Mouse (Mus musculus) neural tube, embryonic 12.5 days (tissue): Measurements from ENCODE around the gene Rptor. TPM values are rescaled to one million over a fixed set of nuclear protein-coding genes. Genes with fewer than 3 reads are reported as not detected.

Source experiments
- ATAC-seq: fragments of 200-750 bp; cut with Nextera tagmentation; 2 replicates; pipeline ENCODE4 v1.8.0; 2017; ENCODE audit warnings: low read depth, mild to moderate bottlenecking, moderate TSS enrichment, moderate library complexity; ENCODE audit not compliant: low FRiP score
- H3K27ac ChIP-seq: fragments of 300-500 bp; sonication (generic); 2 replicates; pipeline ENCODE4 v1.5.1; 2016
- H3K27me3 ChIP-seq: fragments of 300-500 bp; sonication (generic); replicated peaks from 2 replicates; pipeline ENCODE4 v1.6.1; 2016; ENCODE audit warnings: mild to moderate bottlenecking
- H3K36me3 ChIP-seq: fragments of 300-500 bp; sonication (generic); 2 replicates; pipeline ENCODE4 v1.6.1; 2016; ENCODE audit warnings: mild to moderate bottlenecking
- H3K4me1 ChIP-seq: fragments of 300-500 bp; sonication (generic); 2 replicates; pipeline ENCODE4 v1.6.1; 2016
- H3K4me2 ChIP-seq: fragments of 300-500 bp; sonication (generic); replicated peaks from 2 replicates; pipeline ENCODE4 v1.6.1; 2016; ENCODE audit warnings: mild to moderate bottlenecking
- H3K4me3 ChIP-seq: fragments of 300-500 bp; sonication (generic); 2 replicates; pipeline ENCODE4 v1.5.1; 2016
- H3K9ac ChIP-seq: fragments of 300-500 bp; sonication (generic); 2 replicates; pipeline ENCODE4 v1.6.1; 2016; ENCODE audit warnings: mild to moderate bottlenecking
- H3K9me3 ChIP-seq: fragments of 300-500 bp; sonication (generic); 2 replicates; pipeline ENCODE4 v1.6.1; 2016; ENCODE audit warnings: mild to moderate bottlenecking
- WGBS: fragments of 180-500 bp; shearing (Covaris S2); methylation state at CpG from one replicate; pipeline ENCODE4 v1.1.7; 2016; 5-methylcytosine and 5-hydroxymethylcytosine counted together
- polyA plus RNA-seq: library from polyadenylated mRNA; unstranded; fragments of >200 nt; fragmentation: Nextera tagmentation; extraction: Ambion mirVana; gene quantifications from 2 replicates; pipeline ENCODE4 v1.2.1, GENCODE M21; 2016

The Rptor gene
- polyA plus RNA-seq, 1 experiment from 2014 or later: 17.8 TPM

- Histone ChIP-seq H3K27me3 (no peaks in the 10 kb centered on the region), H3K36me3 (peaks cover 29% of the 10 kb centered on the region), H3K4me1 (peaks cover 19% of the 10 kb centered on the region), H3K4me2 (no peak overlapping the region), H3K4me3 (no peak overlapping the region), H3K27ac (no peak overlapping the region), H3K9ac (no peak overlapping the region), H3K9me3 (no peaks in the 10 kb centered on the region)
- WGBS: 89% methylated on average over 7 of the region's 7 CpGs
- no peak for ATAC-seq
Measured at GRCm38 (mm10) chr11:119814035-119814558, 211.4 kb downstream of the Rptor start.

GRCm38 (mm10) chr11:119816798-119817361 lies 214.2 kb downstream of the Rptor start:
- H3K9me3 ChIP-seq: no peaks in the 10 kb centered on the region
- no peak overlapping the region for H3K9ac ChIP-seq
- H3K4me1 ChIP-seq: peaks cover 4% of the 10 kb centered on the region; the same call in 1 of the 2 replicates
- H3K27me3 ChIP-seq: no peaks in the 10 kb centered on the region
- H3K4me2 ChIP-seq: no peak overlapping the region
- no peak for ATAC-seq
- peaks cover 33% of the 10 kb centered on the region for H3K36me3 ChIP-seq
- 90% methylated on average over 14 of the region's 14 CpGs for WGBS
- H3K4me3 ChIP-seq: no peak overlapping the region
- H3K27ac ChIP-seq: no peak overlapping the region

- Histone ChIP-seq H3K9me3 (no peaks in the 10 kb centered on the region), H3K4me1 (peaks cover 4% of the 10 kb centered on the region; the same call in 1 of the 2 replicates), H3K27ac (no peak overlapping the region), H3K9ac (no peak overlapping the region), H3K4me3 (no peak overlapping the region), H3K36me3 (peaks cover 28% of the 10 kb centered on the region), H3K4me2 (no peak overlapping the region), H3K27me3 (no peaks in the 10 kb centered on the region)
- WGBS: 85% methylated on average over 3 of the region's 3 CpGs
- no peak for ATAC-seq
Measured at GRCm38 (mm10) chr11:119817362-119817837, 214.7 kb downstream of the Rptor start.

GRCm38 (mm10) chr11:119817898-119818297 lies 215.2 kb downstream of the Rptor start:
- Histone ChIP-seq H3K4me2 (no peak overlapping the region), H3K4me1 (peaks cover 4% of the 10 kb centered on the region; the same call in 1 of the 2 replicates), H3K27me3 (no peaks in the 10 kb centered on the region), H3K36me3 (peaks cover 26% of the 10 kb centered on the region), H3K4me3 (no peak overlapping the region), H3K27ac (no peak overlapping the region), H3K9ac (no peak overlapping the region), H3K9me3 (no peaks in the 10 kb centered on the region)
- 46% methylated on average over 3 of the region's 3 CpGs for WGBS
- ATAC-seq: no peak

DNA sequence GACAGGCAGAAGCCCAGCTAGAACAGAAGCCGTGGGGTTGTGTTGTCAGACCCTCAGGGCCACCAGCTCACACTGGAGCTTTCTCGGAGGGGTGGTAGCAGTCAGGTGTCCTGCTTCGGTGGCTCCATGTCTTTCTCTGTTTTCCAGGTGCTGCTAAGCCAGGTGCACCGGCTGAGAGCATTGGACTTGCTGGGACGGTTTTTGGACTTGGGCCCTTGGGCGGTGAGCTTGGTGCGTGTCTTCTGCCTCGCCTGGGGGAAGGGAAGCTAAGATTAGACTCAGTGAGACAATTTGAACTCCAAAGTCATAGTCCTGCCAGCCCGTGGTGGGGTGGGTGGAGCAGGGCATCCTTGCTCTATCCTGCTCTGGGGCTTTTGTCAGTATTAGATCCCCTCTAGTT lies 218.8 kb downstream of the Rptor start:
- 92% methylated on average over 9 of the region's 9 CpGs for WGBS
- H3K36me3 ChIP-seq: peaks cover 35% of the 10 kb centered on the region

GRCm38 (mm10) chr11:119824072-119824649 lies 221.5 kb downstream of the Rptor start:
- WGBS: 86% methylated on average over 6 of the region's 6 CpGs
- no peak overlapping the region for H3K27ac ChIP-seq
- H3K9me3 ChIP-seq: no peaks in the 10 kb centered on the region
- ATAC-seq: no peak
- H3K27me3 ChIP-seq: no peaks in the 10 kb centered on the region
- no peak overlapping the region for H3K4me3 ChIP-seq
- H3K36me3 ChIP-seq: peaks cover 33% of the 10 kb centered on the region
- no peak overlapping the region for H3K9ac ChIP-seq
- H3K4me1 ChIP-seq: no peaks in the 10 kb centered on the region
- H3K4me2 ChIP-seq: no peak overlapping the region

More for the DNA sequence above, 218.8 kb downstream of the Rptor start:
- Histone ChIP-seq H3K27ac (no peak overlapping the region), H3K4me1 (peaks cover 4% of the 10 kb centered on the region; the same call in 1 of the 2 replicates), H3K4me3 (no peak overlapping the region), H3K9me3 (no peaks in the 10 kb centered on the region), H3K9ac (no peak overlapping the region), H3K27me3 (no peaks in the 10 kb centered on the region), H3K4me2 (no peak overlapping the region)
- no peak for ATAC-seq

- Histone ChIP-seq H3K36me3 (peaks cover 33% of the 10 kb centered on the region), H3K27ac (no peak overlapping the region), H3K4me1 (no peaks in the 10 kb centered on the region), H3K27me3 (no peaks in the 10 kb centered on the region), H3K4me3 (no peak overlapping the region), H3K9me3 (no peaks in the 10 kb centered on the region), H3K4me2 (no peak overlapping the region), H3K9ac (no peak overlapping the region)
- ATAC-seq: no peak
- 98% methylated on average over 6 of the region's 6 CpGs for whole genome bisulfite sequencing
Measured at GRCm38 (mm10) chr11:119825783-119826182, 223.1 kb downstream of the Rptor start.

GRCm38 (mm10) chr11:119826239-119826638 lies 223.5 kb downstream of the Rptor start:
- Histone ChIP-seq H3K4me2 (no peak overlapping the region), H3K4me1 (peaks cover under 1% of the 10 kb centered on the region), H3K4me3 (no peak overlapping the region), H3K27me3 (no peaks in the 10 kb centered on the region), H3K27ac (no peak overlapping the region), H3K36me3 (peaks cover 33% of the 10 kb centered on the region), H3K9me3 (no peaks in the 10 kb centered on the region), H3K9ac (no peak overlapping the region)
- 80% methylated on average over 4 of the region's 4 CpGs for WGBS
- ATAC-seq: no peak

DNA sequence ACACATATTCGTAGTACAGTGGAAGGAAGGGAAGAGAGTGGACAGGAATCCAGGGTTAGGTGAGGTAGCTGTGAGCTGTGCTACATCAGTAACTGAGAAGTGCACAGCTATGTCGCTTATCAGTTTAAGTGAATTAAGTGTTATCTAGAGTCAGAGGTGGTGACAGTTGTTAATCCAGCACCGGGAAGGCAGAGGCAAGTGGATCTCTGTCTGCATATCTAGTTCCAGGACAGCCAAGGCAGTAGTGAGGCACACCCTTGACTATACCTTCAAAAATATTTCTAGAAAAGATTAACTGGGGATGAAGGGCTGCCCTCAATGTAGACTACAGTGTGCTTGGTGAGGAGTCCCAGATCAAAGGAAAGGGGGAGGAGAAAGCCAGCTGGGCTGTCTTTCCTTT lies 226.4 kb downstream of the Rptor start:
- ATAC-seq: no peak
- 97% methylated on average over 3 of the region's 3 CpGs for WGBS

DNA sequence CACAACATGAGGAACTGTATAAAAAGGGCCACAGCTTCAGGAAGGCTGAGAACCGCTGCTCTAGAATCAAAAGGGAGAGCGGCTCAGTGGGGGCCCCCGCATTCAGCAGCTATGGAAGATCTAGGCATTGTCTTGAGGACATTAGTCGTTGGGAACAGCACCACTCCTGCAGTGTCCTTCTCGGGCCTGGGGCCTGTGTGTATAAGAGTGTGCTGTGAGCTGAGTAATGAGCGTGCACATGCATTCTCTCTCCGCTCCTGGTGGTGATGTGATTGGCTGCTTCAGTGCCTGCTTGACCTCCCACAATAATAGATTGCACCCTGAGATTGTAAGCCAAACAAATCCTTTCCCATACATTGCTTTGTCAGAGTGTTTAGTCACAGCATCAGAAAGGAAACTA lies 229.0 kb downstream of the Rptor start:
- no peak for ATAC-seq

More for the DNA sequence above, 226.4 kb downstream of the Rptor start:
- H3K4me1 ChIP-seq: peaks cover 15% of the 10 kb centered on the region
- H3K9me3 ChIP-seq: no peaks in the 10 kb centered on the region
- no peaks in the 10 kb centered on the region for H3K27me3 ChIP-seq
- no peak overlapping the region for H3K4me2 ChIP-seq
- no peak overlapping the region for H3K27ac ChIP-seq
- H3K4me3 ChIP-seq: no peak overlapping the region
- no peak overlapping the region for H3K9ac ChIP-seq
- peaks cover 27% of the 10 kb centered on the region for H3K36me3 ChIP-seq

DNA sequence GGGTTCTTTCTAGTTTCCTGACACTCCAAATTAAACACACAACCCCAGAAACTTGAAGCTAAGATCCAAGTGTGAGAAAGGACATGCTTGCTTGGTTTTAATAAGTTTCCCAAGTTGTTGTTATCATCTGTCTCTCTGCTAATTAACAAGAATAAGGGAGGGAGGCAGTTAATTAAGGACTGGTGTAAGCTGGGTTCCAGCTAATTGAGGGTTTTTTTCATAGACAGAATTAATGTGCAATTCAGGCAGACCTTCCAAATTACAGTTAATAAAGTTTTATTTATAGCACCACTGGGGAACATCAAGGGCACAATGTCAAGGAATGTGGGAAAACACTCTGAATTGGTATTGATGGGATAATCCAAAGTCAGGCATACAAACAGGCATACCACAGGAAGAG lies 230.6 kb downstream of the Rptor start:
- H3K9me3 ChIP-seq: no peaks in the 10 kb centered on the region
- H3K27me3 ChIP-seq: no peaks in the 10 kb centered on the region
- H3K4me1 ChIP-seq: peaks cover 16% of the 10 kb centered on the region
- H3K36me3 ChIP-seq: peaks cover 12% of the 10 kb centered on the region
- no peak overlapping the region for H3K9ac ChIP-seq
- no peak for ATAC-seq
- no peak overlapping the region for H3K27ac ChIP-seq
- no peak overlapping the region for H3K4me2 ChIP-seq
- no peak overlapping the region for H3K4me3 ChIP-seq

More for the DNA sequence above, 229.0 kb downstream of the Rptor start:
- H3K9ac ChIP-seq: no peak overlapping the region
- H3K36me3 ChIP-seq: peaks cover 19% of the 10 kb centered on the region
- no peaks in the 10 kb centered on the region for H3K9me3 ChIP-seq
- peaks cover 16% of the 10 kb centered on the region for H3K4me1 ChIP-seq
- H3K4me2 ChIP-seq: no peak overlapping the region
- H3K4me3 ChIP-seq: no peak overlapping the region
- no peak overlapping the region for H3K27ac ChIP-seq
- WGBS: 29% methylated on average over 7 of the region's 7 CpGs
- H3K27me3 ChIP-seq: no peaks in the 10 kb centered on the region

- WGBS: 76% methylated on average over 16 of the region's 16 CpGs
- Histone ChIP-seq H3K4me3 (no peak overlapping the region), H3K4me1 (peaks cover 16% of the 10 kb centered on the region), H3K4me2 (no peak overlapping the region), H3K9ac (no peak overlapping the region), H3K27me3 (no peaks in the 10 kb centered on the region), H3K9me3 (no peaks in the 10 kb centered on the region), H3K27ac (no peak overlapping the region), H3K36me3 (0 out of 2 replicates have a peak, but pooled peaks cover 4% of the 10 kb centered on the region)
- ATAC-seq: no peak
Measured at GRCm38 (mm10) chr11:119833877-119834804, 231.4 kb downstream of the Rptor start.
